Mouse (Mus musculus) 3T3-L1 (cell line): Measurements from ENCODE around the gene Ak1.

Experiments
- DNase-seq: peaks from one replicate; pipeline ENCODE4 v3.0.0-alpha.2; 2015; ENCODE audit warnings: low read depth, low spot score

Ak1 gene

GRCm38 (mm10) chr2:32621517-32621859, at the start of gene Ak1:
Gene Ak1 (plus strand): TSS chr2:32621758.
- DNase-seq, result no peak

GRCm38 (mm10) chr2:32572196-32572595, 49.4 kb upstream of the Ak1 start:
- no peak for DNase-seq

GRCm38 (mm10) chr2:32574497-32574896, 47.1 kb upstream of the Ak1 start, which contains the start of gene Pip5kl1:
Gene Pip5kl1 (plus strand): TSS chr2:32574797.
- no peak for DNase-seq

DNA sequence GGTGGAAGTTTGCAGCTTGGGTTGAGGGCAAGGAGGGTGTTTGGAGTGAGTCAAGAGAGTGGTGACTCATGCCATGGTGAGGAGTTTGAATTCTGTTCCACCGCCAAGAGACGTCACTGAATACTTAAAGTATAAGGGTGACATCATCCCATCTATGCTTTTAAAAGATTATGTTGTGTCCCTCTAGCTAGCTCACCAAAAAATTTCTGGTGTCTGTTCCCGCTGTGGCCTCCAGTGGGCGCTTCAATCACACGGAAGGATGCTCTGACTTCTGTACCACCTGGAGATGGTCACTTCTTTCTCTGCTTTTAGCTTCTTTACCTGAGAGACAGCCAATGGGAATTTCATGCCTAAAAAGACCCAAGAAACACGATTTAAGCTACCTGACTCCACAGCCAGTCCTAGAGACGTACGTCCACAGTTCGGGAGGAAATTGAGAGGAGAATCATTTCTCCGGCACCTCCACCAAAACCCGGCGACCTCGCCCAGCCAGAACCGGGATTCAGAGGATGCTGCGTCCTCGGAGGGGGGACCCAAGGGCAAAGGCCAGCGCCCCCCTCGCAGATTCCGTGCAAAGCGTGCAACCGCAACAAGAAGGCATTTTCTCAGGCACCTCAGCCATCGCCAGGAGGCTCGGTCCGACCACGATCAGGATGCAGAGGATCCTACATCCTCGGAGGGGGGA, 46.5 kb upstream of the Ak1 start:
- DNase-seq, result peak; percentile 96

DNA sequence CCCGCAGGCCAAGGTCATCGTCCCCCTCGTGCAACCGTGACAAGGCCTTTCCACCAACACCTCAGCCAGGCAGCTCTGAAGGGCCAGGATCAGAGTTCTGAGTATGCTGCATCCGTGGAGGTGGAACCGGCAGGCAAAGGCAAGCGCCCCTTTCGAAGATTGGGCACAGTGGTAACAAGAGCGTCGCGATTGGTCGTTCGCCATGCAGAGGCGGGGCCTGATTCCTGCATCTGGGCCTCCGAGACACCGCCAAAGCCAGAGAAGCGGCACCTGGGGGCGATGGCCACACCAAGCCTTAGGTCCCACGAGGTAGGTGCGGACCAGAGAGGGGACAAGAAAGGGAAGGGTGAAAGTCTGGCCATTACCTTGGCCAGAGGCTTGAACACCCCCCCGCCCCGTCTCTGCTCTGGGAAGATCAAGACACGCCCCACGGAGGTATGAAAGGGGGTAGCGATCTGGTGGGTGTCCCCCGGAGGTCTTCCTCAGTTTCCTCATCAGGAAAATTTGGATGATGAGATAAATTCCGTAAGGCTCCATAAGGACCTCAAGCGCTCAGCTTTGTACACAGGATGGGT, 45.9 kb upstream of the Ak1 start, which contains the start of gene 9430097D07Rik:
Gene 9430097D07Rik, minus strand, starts transcription at position 99 of the 575 bp plus-strand sequence.
- DNase-seq, result no peak

- DNase-seq, result no peak
Measured at GRCm38 (mm10) chr2:32576532-32576931, 45.0 kb upstream of the Ak1 start.

- DNase-seq, result no peak
Measured at GRCm38 (mm10) chr2:32578146-32579046, 43.2 kb upstream of the Ak1 start.

GRCm38 (mm10) chr2:32581450-32582095, 40.0 kb upstream of the Ak1 start:
- DNase-seq, result no peak

- DNase-seq, result peak; percentile 96
Measured at GRCm38 (mm10) chr2:32582830-32583799, 38.4 kb upstream of the Ak1 start.

GRCm38 (mm10) chr2:32585149-32585714, 36.3 kb upstream of the Ak1 start:
- no peak for DNase-seq

- DNase-seq, result peak; percentile 96
Measured at GRCm38 (mm10) chr2:32586871-32587351, 34.6 kb upstream of the Ak1 start, which contains the start of gene St6galnac4. Gene St6galnac4 (plus strand): TSS chr2:32587095.

GRCm38 (mm10) chr2:32587731-32588321, 33.7 kb upstream of the Ak1 start:
- DNase-seq, result peak; percentile 68

DNA sequence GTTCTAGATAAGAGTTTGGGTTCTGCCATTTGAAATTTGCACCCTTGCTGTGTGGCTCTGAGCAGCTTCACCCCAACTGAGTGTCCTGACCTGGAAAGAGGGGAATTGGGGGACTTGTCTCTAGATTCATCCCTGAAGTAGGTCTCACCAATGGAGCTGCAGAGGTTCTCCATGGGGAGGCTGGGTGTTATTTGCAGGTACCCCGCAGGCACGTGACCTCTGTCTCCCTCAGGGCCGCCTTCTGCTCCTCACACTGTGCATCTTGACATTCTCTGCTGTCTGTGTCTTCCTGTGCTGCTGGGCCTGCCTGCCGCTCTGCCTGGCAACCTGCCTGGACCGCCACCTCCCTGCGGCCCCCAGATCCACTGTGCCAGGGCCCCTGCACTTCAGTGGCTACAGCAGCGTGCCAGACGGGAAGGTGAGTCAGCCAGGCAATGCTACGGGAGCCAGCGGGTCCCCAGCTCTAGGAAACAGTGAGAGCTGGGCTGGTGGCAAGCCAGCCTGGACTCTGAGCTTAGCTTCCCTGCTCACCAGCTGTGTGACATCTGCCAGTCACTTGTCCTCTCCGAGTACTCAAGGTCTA, 32.3 kb upstream of the Ak1 start:
- DNase-seq, result peak; percentile 70

DNA sequence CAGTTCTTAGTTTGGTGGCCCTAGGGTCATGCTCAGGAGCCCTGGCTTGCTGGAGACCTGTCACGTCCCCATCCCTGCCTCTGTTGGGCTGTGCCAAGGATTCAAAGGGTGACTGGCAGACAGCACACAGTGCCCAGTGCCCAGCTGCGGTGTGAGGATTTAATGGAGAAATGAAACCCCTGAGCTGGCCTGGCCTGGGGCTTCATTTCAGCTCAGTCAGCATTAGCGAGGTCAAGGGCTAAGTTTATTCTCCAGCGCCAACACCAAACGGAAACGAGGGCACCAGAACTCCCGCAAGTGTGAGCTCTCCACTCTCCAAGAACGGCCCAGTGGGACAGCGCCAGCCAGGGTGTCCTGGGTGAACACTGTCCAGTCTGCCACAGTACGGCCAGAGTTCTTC, 31.3 kb upstream of the Ak1 start:
- no peak for DNase-seq

DNA sequence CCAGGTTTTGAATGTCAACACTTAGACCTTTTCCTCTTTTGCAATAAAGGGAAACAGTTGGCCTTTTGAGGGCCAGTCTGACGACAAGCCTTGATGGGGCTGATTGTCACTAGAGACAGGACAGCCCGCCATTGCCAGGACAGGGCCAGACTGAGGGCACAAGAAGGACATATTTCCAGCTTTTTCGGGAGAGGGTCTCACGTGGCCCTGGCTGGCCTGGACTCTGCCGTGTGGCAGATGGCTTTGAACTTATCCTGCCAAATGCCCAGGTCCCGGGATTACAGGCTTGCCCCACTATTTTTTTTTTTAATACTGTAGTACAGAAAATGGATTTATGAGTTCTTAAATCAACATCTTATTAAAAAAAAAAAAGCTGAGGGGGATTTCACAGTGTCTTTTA, 30.3 kb upstream of the Ak1 start:
- no peak for DNase-seq

- DNase-seq, result no peak
Measured at GRCm38 (mm10) chr2:32596725-32597124, 24.8 kb upstream of the Ak1 start.

DNA sequence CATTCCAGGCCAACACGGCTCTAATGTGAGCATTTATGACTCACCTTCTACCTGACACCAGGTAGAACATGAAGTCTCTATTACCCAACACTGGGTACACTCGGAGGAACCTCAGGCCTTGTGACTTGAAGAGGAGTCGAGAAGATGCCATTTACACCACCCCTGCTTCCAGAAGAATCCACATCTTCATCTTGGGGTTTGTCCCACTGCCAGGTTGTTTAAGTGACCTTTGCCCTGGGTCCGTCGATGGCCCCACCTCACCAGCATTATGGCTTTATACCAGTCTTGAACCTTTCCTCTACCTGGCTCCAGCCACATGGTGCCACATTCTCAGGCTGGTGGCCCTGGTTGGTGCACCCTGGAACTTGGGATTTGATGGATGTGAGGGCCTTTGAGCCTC, 24.3 kb upstream of the Ak1 start:
- no peak for DNase-seq

- peak; percentile 72 for DNase-seq
Measured at GRCm38 (mm10) chr2:32597699-32598098, 23.9 kb upstream of the Ak1 start.

GRCm38 (mm10) chr2:32598506-32598905, 23.1 kb upstream of the Ak1 start:
- no peak for DNase-seq
